Mouse (Mus musculus): ENCODE data around the gene Mast3. TPM values are rescaled to one million over a fixed set of nuclear protein-coding genes. Genes with fewer than 3 reads are reported as not detected.

The Mast3 gene
- polyA plus RNA-seq, 1 experiment from 2014 or later: 9.4 TPM

- H3K4me1 ChIP-seq (ENCODE audit: control insufficient read depth in 2 of 2, insufficient read depth in 2 of 2, low read length in 2 of 2): 0 out of 4 replicates have a peak, but pooled peaks cover 0 to 4% of the 10 kb centered on the region in 2 experiments
- peak overlapping the region; percentile 56 for H3K4me2 ChIP-seq (ENCODE audit: low read length)
- H3K9ac ChIP-seq (ENCODE audit: low read length): peak overlapping the region; percentile 11; the same call in 1 of the 2 replicates
- no peak overlapping the region for H3K27ac ChIP-seq (replicated peaks in 1 of 2; ENCODE audit: control insufficient read depth in 1 of 2, insufficient read depth in 1 of 2, low read depth in 2 of 2, low read length in 2 of 2)
- H3K27me3 ChIP-seq (ENCODE audit: control insufficient read depth, insufficient read depth, low read length): peaks cover 61% of the 10 kb centered on the region
- H3K4me3 ChIP-seq (ENCODE audit: control insufficient read depth in 1 of 2, insufficient read depth in 1 of 2, low read depth in 1 of 2, low read length in 2 of 2): peak overlapping the region; percentile 3 to 28; a peak in 3 of 4 replicates
- no peak for ATAC-seq (ENCODE audit: insufficient number of reproducible peaks, insufficient read depth, low FRiP score, low read depth)
- H3K36me3 ChIP-seq (ENCODE audit: control insufficient read depth, insufficient read depth, low read length): no peaks in the 10 kb centered on the region
- 3% methylated on average over 33 of the region's 34 CpGs for WGBS
- no peaks in the 10 kb centered on the region for H3K9me3 ChIP-seq (ENCODE audit: control insufficient read depth, low read length)
Measured at GRCm38 (mm10) chr8:70729808-70730475, 74.9 kb downstream of the Mast3 start.

Small RNAs within 50 kb of the gene (microRNA-seq; reads per million reads assigned to microRNA genes)
- gene Mir7240: 1.1 reads per million

Other genes starting within 250 kb of the Mast3 start
- 59.5 and 69.8 TPM in 2 replicates for gene Isyna1, start 210.7 kb downstream of the Mast3 start, polyA plus RNA-seq (2014; fragmentation: Nextera tagmentation; extraction: Ambion mirVana)
- 83.7 and 85.8 TPM in 2 replicates for gene Ssbp4, start 196.2 kb downstream of the Mast3 start, polyA plus RNA-seq (2014; fragmentation: Nextera tagmentation; extraction: Ambion mirVana)
- 1.3 and 3.2 TPM in 2 replicates for gene Lrrc25, start 188.9 kb downstream of the Mast3 start, polyA plus RNA-seq (2014; fragmentation: Nextera tagmentation; extraction: Ambion mirVana)
- 1.1 TPM in 2 replicates for gene Gdf15, start 172.6 kb downstream of the Mast3 start, polyA plus RNA-seq (2014; fragmentation: Nextera tagmentation; extraction: Ambion mirVana)
- 39.7 and 46.6 TPM in 2 replicates for gene Pgpep1, start 144.7 kb downstream of the Mast3 start, polyA plus RNA-seq (2014; fragmentation: Nextera tagmentation; extraction: Ambion mirVana)
- 316 and 334 TPM in 2 replicates for gene Lsm4, start 131.8 kb downstream of the Mast3 start, polyA plus RNA-seq (2014; fragmentation: Nextera tagmentation; extraction: Ambion mirVana)
- 122 and 137 TPM in 2 replicates for gene Jund, start 106.1 kb downstream of the Mast3 start, polyA plus RNA-seq (2014; fragmentation: Nextera tagmentation; extraction: Ambion mirVana)
- gene Iqcn, start 101.6 kb downstream of the Mast3 start, polyA plus RNA-seq (2014; fragmentation: Nextera tagmentation; extraction: Ambion mirVana): not detected in 2 replicates
- not detected in 2 replicates for gene Gm3336, start 86.5 kb downstream of the Mast3 start, polyA plus RNA-seq (2014; fragmentation: Nextera tagmentation; extraction: Ambion mirVana)
- gene Pde4c, start 81.3 kb downstream of the Mast3 start, polyA plus RNA-seq (2014; fragmentation: Nextera tagmentation; extraction: Ambion mirVana): 0.08 and 0.23 TPM in 2 replicates
- gene Rab3a, start 50.4 kb downstream of the Mast3 start, polyA plus RNA-seq (2014; fragmentation: Nextera tagmentation; extraction: Ambion mirVana): 24.1 and 25.7 TPM in 2 replicates
- gene Mpv17l2, start 44.1 kb downstream of the Mast3 start, polyA plus RNA-seq (2014; fragmentation: Nextera tagmentation; extraction: Ambion mirVana): 44.0 and 47.4 TPM in 2 replicates
- 23.1 and 26.7 TPM in 2 replicates for gene Pik3r2, start 28.3 kb downstream of the Mast3 start, polyA plus RNA-seq (2014; fragmentation: Nextera tagmentation; extraction: Ambion mirVana)
- 0.09 TPM in 1 of 2 replicates, not detected in the other for gene Il12rb1, start 3.4 kb upstream of the Mast3 start, polyA plus RNA-seq (2014; fragmentation: Nextera tagmentation; extraction: Ambion mirVana)
- 2.5 and 2.8 TPM in 2 replicates for gene Arrdc2, start 34.7 kb upstream of the Mast3 start, polyA plus RNA-seq (2014; fragmentation: Nextera tagmentation; extraction: Ambion mirVana)
- 1.8 and 2.2 TPM in 2 replicates for gene Kcnn1, start 58.2 kb upstream of the Mast3 start, polyA plus RNA-seq (2014; fragmentation: Nextera tagmentation; extraction: Ambion mirVana)
- gene Ccdc124, start 68.9 kb upstream of the Mast3 start, polyA plus RNA-seq (2014; fragmentation: Nextera tagmentation; extraction: Ambion mirVana): 78.5 and 78.7 TPM in 2 replicates
- gene Slc5a5, start 87.7 kb upstream of the Mast3 start, polyA plus RNA-seq (2014; fragmentation: Nextera tagmentation; extraction: Ambion mirVana): not detected in 2 replicates
- 3,308 and 3,796 TPM in 2 replicates for gene Rpl18a, start 92.4 kb upstream of the Mast3 start, polyA plus RNA-seq (2014; fragmentation: Nextera tagmentation; extraction: Ambion mirVana)
- gene Map1s, start 100.9 kb upstream of the Mast3 start, polyA plus RNA-seq (2014; fragmentation: Nextera tagmentation; extraction: Ambion mirVana): 24.8 and 29.9 TPM in 2 replicates